Mouse (Mus musculus) heart, embryonic 13.5 days (tissue): ENCODE measurements around the gene Serpinb1a. TPM values are rescaled to one million over a fixed set of nuclear protein-coding genes. Genes with fewer than 3 reads are reported as not detected.
"Not testable (repeated sequence)": the region's sequence is repeated elsewhere in the genome, so short reads cannot be mapped to it uniquely, and the experiment has no call there.

Source experiments
- ATAC-seq: fragments of 200-750 bp; cut with Nextera tagmentation; 2 replicates; pipeline ENCODE4 v1.8.0; 2017; ENCODE audit warnings: moderate TSS enrichment; ENCODE audit not compliant: insufficient number of reproducible peaks, low FRiP score, low TSS enrichment; ENCODE audit errors: extremely low read depth
- H3K27ac ChIP-seq: fragments of 300-500 bp; sonication (generic); replicated peaks from 2 replicates; pipeline ENCODE4 v1.5.1; 2015; ENCODE audit warnings: moderate library complexity, mild to moderate bottlenecking, inconsistent platforms
- H3K27me3 ChIP-seq: fragments of 300-500 bp; sonication (generic); replicated peaks from 2 replicates; pipeline ENCODE4 v1.6.1; 2015; ENCODE audit warnings: mild to moderate bottlenecking, inconsistent platforms
- H3K36me3 ChIP-seq: fragments of 300-500 bp; sonication (generic); 2 replicates; pipeline ENCODE4 v1.6.1; 2015; ENCODE audit warnings: mild to moderate bottlenecking, inconsistent platforms
- H3K4me1 ChIP-seq: fragments of 300-500 bp; sonication (generic); 2 replicates; pipeline ENCODE4 v1.6.1; 2015; ENCODE audit warnings: inconsistent platforms
- H3K4me2 ChIP-seq: fragments of 300-500 bp; sonication (generic); 2 replicates; pipeline ENCODE4 v1.6.1; 2015; ENCODE audit warnings: inconsistent platforms, mild to moderate bottlenecking, moderate library complexity
- H3K4me3 ChIP-seq: fragments of 300-500 bp; sonication (generic); 2 replicates; pipeline ENCODE4 v1.5.1; 2015; ENCODE audit warnings: moderate library complexity, mild to moderate bottlenecking, inconsistent platforms
- H3K9ac ChIP-seq: fragments of 300-500 bp; sonication (generic); 2 replicates; pipeline ENCODE4 v1.6.1; 2015; ENCODE audit warnings: inconsistent platforms, mild to moderate bottlenecking, moderate library complexity
- H3K9me3 ChIP-seq: fragments of 300-500 bp; sonication (generic); 2 replicates; pipeline ENCODE4 v1.6.1; 2016; ENCODE audit warnings: inconsistent platforms
- WGBS: fragments of 180-500 bp; shearing (Covaris S2); methylation state at CpG from one replicate; pipeline ENCODE4 v1.1.7; 2015; ENCODE audit warnings: mixed read lengths; 5-methylcytosine and 5-hydroxymethylcytosine counted together
- polyA plus RNA-seq: library from polyadenylated mRNA; unstranded; fragments of >200 nt; fragmentation: Nextera tagmentation; extraction: Ambion mirVana; gene quantifications from 2 replicates; pipeline ENCODE4 v1.2.1, GENCODE M21; 2015

Gene Serpinb1a
- polyA plus RNA-seq, 1 experiment from 2014 or later: 6.3 TPM

GRCm38 (mm10) chr13:32864529-32864928 is 13.5 kb upstream of the Serpinb1a start:
- not testable (repeated sequence) for H3K4me1 ChIP-seq, H3K4me3 ChIP-seq
- WGBS: 70% methylated on average over 3 of the region's 3 CpGs

DNA sequence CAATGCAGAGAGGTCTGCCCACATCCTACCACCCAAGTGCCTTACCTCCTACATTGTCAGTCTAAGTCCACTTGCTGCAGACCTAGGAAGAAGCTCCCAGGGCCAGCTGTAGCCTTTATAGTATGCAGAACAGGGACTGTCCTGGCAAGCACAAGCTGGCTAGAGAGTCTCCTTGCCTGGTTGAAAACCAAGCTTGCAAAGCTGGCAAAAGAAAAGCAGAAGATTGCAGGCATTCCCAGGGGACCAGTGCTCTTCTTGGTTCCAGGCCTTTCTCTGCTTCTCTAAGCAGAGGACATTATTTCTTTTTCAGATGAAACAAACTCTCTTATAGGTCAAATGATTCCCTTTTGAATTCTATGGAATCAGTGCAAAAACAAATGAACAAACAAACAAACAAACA is 12.5 kb upstream of the Serpinb1a start:
- Histone ChIP-seq H3K4me1 (0 out of 2 replicates have a peak, but pooled peaks cover 2% of the 10 kb centered on the region), H3K27ac (no peak overlapping the region), H3K36me3 (no peaks in the 10 kb centered on the region), H3K9ac (no peak overlapping the region), H3K27me3 (no peaks in the 10 kb centered on the region), H3K9me3 (no peaks in the 10 kb centered on the region), H3K4me3 (no peak overlapping the region), H3K4me2 (no peak overlapping the region)
- no peak for ATAC-seq

More at GRCm38 (mm10) chr13:32864529-32864928, 13.5 kb upstream of the Serpinb1a start:
- not testable (repeated sequence) for H3K9me3 ChIP-seq, H3K9ac ChIP-seq, H3K4me2 ChIP-seq, H3K27me3 ChIP-seq, H3K36me3 ChIP-seq, H3K27ac ChIP-seq, ATAC-seq

DNA sequence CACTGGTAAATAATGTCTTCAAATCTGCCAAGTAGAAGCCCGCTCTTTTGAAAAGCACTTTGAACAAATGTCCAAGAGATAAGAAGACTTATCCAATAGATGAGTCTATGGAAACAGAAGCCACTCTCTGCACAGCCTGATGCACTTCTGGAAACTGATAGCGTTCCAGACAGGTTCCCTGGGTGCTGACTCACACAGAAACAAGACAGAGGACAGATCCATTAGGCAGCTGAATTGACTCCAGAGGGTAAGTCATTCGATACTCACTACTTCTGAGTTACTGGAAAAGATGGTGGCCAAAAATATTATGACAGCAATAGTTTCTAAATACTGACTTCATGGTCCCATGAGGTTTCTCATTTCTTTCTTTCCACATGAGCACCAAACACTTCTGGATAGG is 9.8 kb upstream of the Serpinb1a start:
- H3K4me3 ChIP-seq: no peak overlapping the region
- H3K9ac ChIP-seq: no peak overlapping the region
- H3K27me3 ChIP-seq: no peaks in the 10 kb centered on the region
- H3K27ac ChIP-seq: no peak overlapping the region
- no peak overlapping the region for H3K4me2 ChIP-seq
- no peaks in the 10 kb centered on the region for H3K9me3 ChIP-seq
- H3K4me1 ChIP-seq: 0 out of 2 replicates have a peak, but pooled peaks cover 2% of the 10 kb centered on the region
- WGBS: 20% methylated on average over 3 of the region's 3 CpGs
- no peak for ATAC-seq
- no peaks in the 10 kb centered on the region for H3K36me3 ChIP-seq

- H3K36me3 ChIP-seq: no peaks in the 10 kb centered on the region
- H3K9me3 ChIP-seq: no peaks in the 10 kb centered on the region
- H3K4me3 ChIP-seq: no peak overlapping the region
- no peak for ATAC-seq
- 63% methylated on average over 2 of the region's 2 CpGs for WGBS
- H3K27me3 ChIP-seq: no peaks in the 10 kb centered on the region
- H3K27ac ChIP-seq: no peak overlapping the region
- peaks cover 20% of the 10 kb centered on the region for H3K4me1 ChIP-seq
- no peak overlapping the region for H3K4me2 ChIP-seq
- no peak overlapping the region for H3K9ac ChIP-seq
These were observed 2.1 kb upstream of the Serpinb1a start for GRCm38 (mm10) chr13:32853073-32853472.

DNA sequence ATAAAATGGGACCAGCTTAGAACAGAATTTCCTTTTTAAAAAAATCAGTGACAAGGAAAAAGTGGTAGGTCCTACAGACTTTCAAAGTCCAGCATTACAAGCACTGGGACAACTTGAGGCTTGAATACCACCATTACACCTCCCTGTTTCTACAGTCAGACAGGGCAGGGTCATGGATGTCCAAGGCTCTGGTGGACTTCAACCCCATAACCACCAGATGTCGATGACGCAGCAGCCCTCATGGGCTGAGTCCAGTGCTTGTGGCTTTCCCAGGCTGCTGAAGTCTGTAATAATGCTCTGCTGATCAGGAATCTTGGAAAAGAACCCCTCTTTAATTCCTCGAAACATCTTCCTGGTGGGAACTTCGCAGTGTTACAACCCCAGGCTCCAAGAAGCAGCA is 1.6 kb upstream of the Serpinb1a start:
- no peaks in the 10 kb centered on the region for H3K36me3 ChIP-seq
- H3K27me3 ChIP-seq: no peaks in the 10 kb centered on the region
- no peak overlapping the region for H3K4me2 ChIP-seq
- peaks cover 20% of the 10 kb centered on the region for H3K4me1 ChIP-seq
- no peaks in the 10 kb centered on the region for H3K9me3 ChIP-seq
- no peak overlapping the region for H3K27ac ChIP-seq
- H3K4me3 ChIP-seq: no peak overlapping the region
- 87% methylated on average over 4 of the region's 4 CpGs for WGBS
- ATAC-seq: no peak
- no peak overlapping the region for H3K9ac ChIP-seq

GRCm38 (mm10) chr13:32851967-32852366 is 982 bp upstream of the Serpinb1a start:
- Histone ChIP-seq H3K27me3 (no peaks in the 10 kb centered on the region), H3K9ac (no peak overlapping the region), H3K9me3 (no peaks in the 10 kb centered on the region), H3K36me3 (no peaks in the 10 kb centered on the region), H3K4me3 (no peak overlapping the region), H3K27ac (no peak overlapping the region), H3K4me2 (no peak overlapping the region), H3K4me1 (peaks cover 20% of the 10 kb centered on the region)
- ATAC-seq: no peak
- 4% methylated on average over 7 of the region's 7 CpGs for WGBS

DNA sequence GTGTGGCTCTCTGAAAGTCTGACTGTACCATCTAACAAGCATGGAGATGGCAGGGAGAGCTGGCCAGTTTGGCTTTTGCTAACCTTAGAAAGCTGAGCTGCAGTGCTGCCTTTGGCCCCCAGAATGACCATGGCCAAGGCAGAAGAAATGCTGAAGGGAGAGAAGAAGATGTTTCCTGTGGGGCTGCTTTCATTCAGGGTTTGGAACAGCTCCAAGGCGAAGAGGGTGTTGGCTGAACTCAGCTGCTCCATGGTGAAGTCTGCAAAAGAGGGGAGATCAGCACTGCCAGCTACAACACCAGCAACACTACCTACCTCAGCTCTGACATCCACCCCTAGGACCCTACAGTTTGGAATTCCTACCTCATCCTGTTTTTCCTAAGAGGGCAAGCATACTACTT is 829 bp downstream of the Serpinb1a start:
- Histone ChIP-seq H3K4me3 (no peak overlapping the region), H3K4me2 (no peak overlapping the region)
- 59% methylated on average over 1 of the region's 1 CpGs for WGBS

DNA sequence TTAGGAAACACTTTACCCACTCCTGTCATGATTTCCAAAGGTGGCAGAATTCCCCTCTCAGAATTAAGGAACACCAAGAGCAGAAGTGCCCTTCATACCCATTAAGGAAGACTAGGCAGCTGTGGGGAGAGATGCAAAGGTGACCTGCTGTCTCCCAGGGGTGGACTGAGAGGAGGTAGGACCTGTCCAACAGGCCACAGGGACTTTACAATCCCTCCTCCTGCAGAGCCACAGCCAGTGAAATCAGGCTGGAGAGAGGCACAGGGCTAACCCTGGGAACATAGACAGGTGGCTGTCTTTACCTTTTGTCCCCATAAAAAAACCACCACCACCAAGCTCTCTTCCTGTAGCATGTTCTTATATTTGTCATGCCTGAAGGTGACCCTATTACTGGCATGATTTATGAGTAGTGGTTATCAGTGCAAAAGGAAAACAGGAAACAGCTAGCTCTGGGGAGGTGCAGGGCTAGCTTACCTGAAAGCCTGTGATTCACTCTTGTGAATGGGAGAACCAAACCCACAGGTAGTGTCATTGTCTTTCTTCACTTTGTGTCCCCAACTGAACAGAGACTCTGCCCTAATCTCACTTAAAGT is 1.4 kb downstream of the Serpinb1a start:
- no peaks in the 10 kb centered on the region for H3K27me3 ChIP-seq
- no peak overlapping the region for H3K27ac ChIP-seq
- H3K9me3 ChIP-seq: no peaks in the 10 kb centered on the region
- H3K36me3 ChIP-seq: no peaks in the 10 kb centered on the region
- no peak overlapping the region for H3K4me2 ChIP-seq
- ATAC-seq: no peak
- peaks cover 20% of the 10 kb centered on the region for H3K4me1 ChIP-seq
- no peak overlapping the region for H3K4me3 ChIP-seq
- no peak overlapping the region for H3K9ac ChIP-seq

More for the DNA sequence above, 829 bp downstream of the Serpinb1a start:
- no peak for ATAC-seq
- H3K27me3 ChIP-seq: no peaks in the 10 kb centered on the region
- H3K36me3 ChIP-seq: no peaks in the 10 kb centered on the region
- H3K9ac ChIP-seq: no peak overlapping the region
- H3K9me3 ChIP-seq: no peaks in the 10 kb centered on the region
- peaks cover 20% of the 10 kb centered on the region for H3K4me1 ChIP-seq
- no peak overlapping the region for H3K27ac ChIP-seq

- no peak for ATAC-seq
- no peak overlapping the region for H3K27ac ChIP-seq
- peaks cover 20% of the 10 kb centered on the region for H3K4me1 ChIP-seq
- H3K4me3 ChIP-seq: no peak overlapping the region
- H3K9me3 ChIP-seq: no peaks in the 10 kb centered on the region
- no peak overlapping the region for H3K4me2 ChIP-seq
- no peak overlapping the region for H3K9ac ChIP-seq
- 53% methylated on average over 4 of the region's 4 CpGs for WGBS
- no peaks in the 10 kb centered on the region for H3K36me3 ChIP-seq
- no peaks in the 10 kb centered on the region for H3K27me3 ChIP-seq
These were observed 1.9 kb downstream of the Serpinb1a start for GRCm38 (mm10) chr13:32849092-32849491.

DNA sequence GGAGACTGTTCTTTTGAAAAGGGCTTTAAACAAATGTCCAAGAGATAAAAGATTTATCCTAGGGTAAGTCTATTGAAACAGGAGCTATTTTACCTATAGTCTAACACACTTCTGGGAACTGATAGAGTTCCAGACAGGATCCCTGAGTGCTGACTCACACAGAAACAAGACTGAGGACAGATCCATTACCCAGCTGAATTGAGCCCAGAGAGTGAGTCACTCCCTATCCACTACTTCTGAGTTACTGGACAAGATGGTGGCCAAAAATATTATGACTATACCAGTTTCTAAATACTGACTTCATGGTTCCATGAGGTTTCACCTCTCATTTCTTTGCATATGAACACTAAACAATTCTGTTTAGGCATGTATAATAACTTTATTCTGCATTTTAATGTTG is 4.8 kb downstream of the Serpinb1a start:
- Histone ChIP-seq H3K27ac (no peak overlapping the region), H3K4me2 (no peak overlapping the region), H3K4me3 (no peak overlapping the region), H3K4me1 (peaks cover 20% of the 10 kb centered on the region), H3K36me3 (no peaks in the 10 kb centered on the region), H3K27me3 (no peaks in the 10 kb centered on the region), H3K9ac (no peak overlapping the region), H3K9me3 (no peaks in the 10 kb centered on the region)
- no peak for ATAC-seq

GRCm38 (mm10) chr13:32841349-32841748 is 9.6 kb downstream of the Serpinb1a start:
- no peaks in the 10 kb centered on the region for H3K9me3 ChIP-seq
- H3K9ac ChIP-seq: no peak overlapping the region
- H3K27ac ChIP-seq: no peak overlapping the region
- no peaks in the 10 kb centered on the region for H3K4me1 ChIP-seq
- H3K4me2 ChIP-seq: no peak overlapping the region
- no peak for ATAC-seq
- no peak overlapping the region for H3K4me3 ChIP-seq
- H3K36me3 ChIP-seq: no peaks in the 10 kb centered on the region
- H3K27me3 ChIP-seq: no peaks in the 10 kb centered on the region
- 77% methylated on average over 3 of the region's 3 CpGs for WGBS

GRCm38 (mm10) chr13:32839314-32839713 is 11.7 kb downstream of the Serpinb1a start:
- no peaks in the 10 kb centered on the region for H3K36me3 ChIP-seq
- H3K9ac ChIP-seq: no peak overlapping the region
- no peaks in the 10 kb centered on the region for H3K9me3 ChIP-seq
- no peaks in the 10 kb centered on the region for H3K27me3 ChIP-seq
- no peaks in the 10 kb centered on the region for H3K4me1 ChIP-seq
- no peak overlapping the region for H3K4me3 ChIP-seq
- H3K4me2 ChIP-seq: no peak overlapping the region
- WGBS: 29% methylated on average over 1 of the region's 1 CpGs
- H3K27ac ChIP-seq: no peak overlapping the region
- no peak for ATAC-seq
